Mouse (Mus musculus) CH12.LX (cell line): ENCODE results near the gene Adam15. TPM values are rescaled to one million over a fixed set of nuclear protein-coding genes. Genes with fewer than 3 reads are reported as not detected.

Experiments used
- DNase-seq: peaks from one replicate; pipeline ENCODE4 v3.0.0-alpha.2; 2013; ENCODE audit errors: extremely low read depth
- H3K27ac ChIP-seq: 2 replicates; pipeline ENCODE4 v1.5.1; 2012; ENCODE audit warnings: low read depth, mild to moderate bottlenecking, control low read depth, moderate library complexity; ENCODE audit not compliant: insufficient read depth
- H3K27me3 ChIP-seq: replicated peaks from 2 replicates; pipeline ENCODE3; 2012; ENCODE audit warnings: inconsistent platforms
- H3K36me3 ChIP-seq, 2 experiments: replicated peaks in 1 of 2; 2 replicates each; pipeline versions ENCODE3 to v1.6.1; 2012; ENCODE audit warnings: inconsistent platforms in 1 of 2, low read length in 1 of 2, mild to moderate bottlenecking in 1 of 2, mixed read lengths in 1 of 2, moderate library complexity in 1 of 2; ENCODE audit not compliant: control insufficient read depth in 1 of 2, insufficient read depth in 1 of 2
- H3K4me1 ChIP-seq, 2 experiments: 2 replicates each; pipeline ENCODE4 v1.6.1; 2012; ENCODE audit warnings: inconsistent platforms in 1 of 2, moderate library complexity in 1 of 2; ENCODE audit not compliant: insufficient read depth in 2 of 2, control insufficient read depth in 1 of 2
- H3K4me2 ChIP-seq: 2 replicates; pipeline ENCODE4 v1.6.1; 2012; ENCODE audit warnings: low read depth, mild to moderate bottlenecking, control low read depth; ENCODE audit not compliant: poor library complexity, insufficient read depth, severe bottlenecking
- H3K4me3 ChIP-seq, 3 experiments: fragments of 150-350 bp in 1 of 3; sonication (generic) in 1 of 3; replicated peaks in 1 of 3; 2 replicates each; pipeline versions ENCODE3 to v1.5.1; 2011 to 2012; ENCODE audit warnings: low read depth in 2 of 3, low read length in 2 of 3, mild to moderate bottlenecking in 2 of 3, moderate library complexity in 2 of 3, control low read depth in 1 of 3, improper control_type of control experiment in 1 of 3, inconsistent platforms in 1 of 3, mixed read lengths in 1 of 3; ENCODE audit not compliant: poor library complexity in 1 of 3
- H3K79me2 ChIP-seq: replicated peaks from 2 replicates; pipeline ENCODE4 v1.6.1; 2012; ENCODE audit warnings: mild to moderate bottlenecking, moderate library complexity; ENCODE audit not compliant: control insufficient read depth, poor library complexity, insufficient read depth, severe bottlenecking; ENCODE audit errors: extremely low read depth
- H3K9ac ChIP-seq: 2 replicates; pipeline ENCODE4 v1.6.1; 2012; ENCODE audit warnings: low read depth, mild to moderate bottlenecking, control low read depth, moderate library complexity; ENCODE audit not compliant: insufficient read depth
- H3K9me3 ChIP-seq: replicated peaks from 2 replicates; pipeline ENCODE3; 2012; ENCODE audit warnings: low read length, inconsistent platforms, mixed read lengths
- CHD2 ChIP-seq: IDR thresholded peaks from 2 replicates; pipeline ENCODE4 v1.6.1; 2011; ENCODE audit warnings: low read length, improper control_type of control experiment
- EP300 ChIP-seq: IDR thresholded peaks from 2 replicates; pipeline ENCODE4 v1.6.1; 2011; ENCODE audit warnings: low read length, improper control_type of control experiment
- GABPA ChIP-seq: IDR thresholded peaks from 2 replicates; pipeline ENCODE4 v1.6.1; 2012; ENCODE audit warnings: low read depth, low read length, improper control_type of control experiment, inconsistent platforms; ENCODE audit not compliant: insufficient replicate concordance
- HCFC1 ChIP-seq: IDR thresholded peaks from 2 replicates; pipeline ENCODE4 v1.6.1; 2012; ENCODE audit warnings: low read depth, mild to moderate bottlenecking, inconsistent platforms, low read length, improper control_type of control experiment
- KAT2A ChIP-seq: IDR thresholded peaks from 2 replicates; pipeline ENCODE4 v1.6.1; 2012; ENCODE audit warnings: low read length, improper control_type of control experiment, inconsistent platforms; ENCODE audit not compliant: insufficient replicate concordance
- ZC3H11A ChIP-seq: IDR thresholded peaks from 2 replicates; pipeline ENCODE4 v1.6.1; 2012; ENCODE audit warnings: low read depth, mild to moderate bottlenecking, inconsistent platforms, low read length, improper control_type of control experiment
- ZMIZ1 ChIP-seq: IDR thresholded peaks from 2 replicates; pipeline ENCODE4 v1.6.1; 2012; ENCODE audit warnings: low read depth, mild to moderate bottlenecking, inconsistent platforms, low read length, improper control_type of control experiment
- dilution Hi-C: fragments of 300-500 bp; cut with MboI; formaldehyde crosslinking; loops from 2 replicates; pipeline ENCODE4 v1.14.3; 2020; ENCODE audit warnings: low sequenced_read_pairs; ENCODE audit not compliant: extremely low pct_unique_long_range_greater_than_20kb, extremely low pct_ligation_motif_present
- in situ Hi-C: fragments of 300-500 bp; cut with MboI; formaldehyde crosslinking; loops from 3 replicates; pipeline ENCODE4 v1.14.3; 2019; ENCODE audit warnings: low sequenced_read_pairs, low pct_ligation_motif_present, low pct_unique_long_range_greater_than_20kb, mixed read lengths
- polyA plus RNA-seq: library from polyadenylated mRNA; unstranded; fragments of >175 nt; gene quantifications from 2 replicates; pipeline ENCODE4 v1.2.1, GENCODE M21; 2012; ENCODE audit warnings: low read depth; ENCODE audit not compliant: insufficient read length
- total RNA-seq, 2 experiments: library from RNA; depleted of rRNA; stranded (reverse); fragments of 300-350 nt in 1 of 2; fragments of >200 nt in 1 of 2; gene quantifications; 2 replicates each; pipeline ENCODE4 v1.2.3; 2012 to 2014

Gene Adam15
- total and polyA plus RNA-seq, 3 experiments, result 5.8 to 39.1 (median 26.5) TPM

GRCm38 (mm10) chr3:89291874-89292273 is 57.9 kb downstream of the Adam15 start:
- TF ChIP-seq KAT2A (no peak), CHD2 (no peak), ZC3H11A (no peak), GABPA (no peak), ZMIZ1 (no peak), HCFC1 (no peak), EP300 (no peak)
- H3K36me3 ChIP-seq, result no peaks in the 10 kb centered on the region
- no peaks in the 10 kb centered on the region for H3K27me3 ChIP-seq
- no peak overlapping the region for H3K4me3 ChIP-seq
- dilution Hi-C loops (no loop called here), in situ Hi-C loops (no loop called here)
- H3K4me2 ChIP-seq, result no peak overlapping the region
- H3K9me3 ChIP-seq, result no peaks in the 10 kb centered on the region
- H3K27ac ChIP-seq, result no peak overlapping the region
- no peak overlapping the region for H3K9ac ChIP-seq
- H3K4me1 ChIP-seq, result peaks cover 12 to 42% of the 10 kb centered on the region in 2 experiments
- H3K79me2 ChIP-seq, result no peaks in the 10 kb centered on the region
- no peak for DNase-seq

Other genes starting within 250 kb of the Adam15 start
Only the 20 nearest of the 29 such genes appear.
- 6.1 and 10.1 TPM in 2 replicates for gene Thbs3, start 134.8 kb downstream of the Adam15 start, total RNA-seq (2012; rRNA removed)
- 4.2 and 5.7 TPM in 2 replicates for gene Thbs3, start 134.8 kb downstream of the Adam15 start, total RNA-seq (2014; rRNA removed)
- gene Thbs3, start 134.8 kb downstream of the Adam15 start, polyA plus RNA-seq, result 4.3 and 4.6 TPM in 2 replicates
- 205 and 222 TPM in 2 replicates for gene Mtx1, start 122.9 kb downstream of the Adam15 start, total RNA-seq (2012; rRNA removed)
- gene Mtx1, start 122.9 kb downstream of the Adam15 start, total RNA-seq (2014; rRNA removed), result 256 and 299 TPM in 2 replicates
- 159 and 162 TPM in 2 replicates for gene Mtx1, start 122.9 kb downstream of the Adam15 start, polyA plus RNA-seq
- gene Muc1, start 120.9 kb downstream of the Adam15 start, total RNA-seq (2012; rRNA removed), result 0.38 and 0.50 TPM in 2 replicates
- 0.09 and 0.28 TPM in 2 replicates for gene Muc1, start 120.9 kb downstream of the Adam15 start, total RNA-seq (2014; rRNA removed)
- 0.60 and 0.71 TPM in 2 replicates for gene Muc1, start 120.9 kb downstream of the Adam15 start, polyA plus RNA-seq
- gene Krtcap2, start 104.0 kb downstream of the Adam15 start, total RNA-seq (2012; rRNA removed), result 141 and 143 TPM in 2 replicates
- gene Krtcap2, start 104.0 kb downstream of the Adam15 start, total RNA-seq (2014; rRNA removed), result 127 and 180 TPM in 2 replicates
- 198 and 230 TPM in 2 replicates for gene Krtcap2, start 104.0 kb downstream of the Adam15 start, polyA plus RNA-seq
- 1.9 and 2.0 TPM in 2 replicates for gene Trim46, start 103.7 kb downstream of the Adam15 start, total RNA-seq (2012; rRNA removed)
- 0.36 TPM in 2 replicates for gene Trim46, start 103.7 kb downstream of the Adam15 start, total RNA-seq (2014; rRNA removed)
- gene Trim46, start 103.7 kb downstream of the Adam15 start, polyA plus RNA-seq, result 1.4 and 1.9 TPM in 2 replicates
- 189 and 228 TPM in 2 replicates for gene Dpm3, start 90.6 kb downstream of the Adam15 start, total RNA-seq (2012; rRNA removed)
- gene Dpm3, start 90.6 kb downstream of the Adam15 start, total RNA-seq (2014; rRNA removed), result 45.8 and 52.7 TPM in 2 replicates
- gene Dpm3, start 90.6 kb downstream of the Adam15 start, polyA plus RNA-seq, result 70.4 and 74.8 TPM in 2 replicates
- 47.8 and 50.9 TPM in 2 replicates for gene Slc50a1, start 79.4 kb downstream of the Adam15 start, total RNA-seq (2012; rRNA removed)
- gene Slc50a1, start 79.4 kb downstream of the Adam15 start, total RNA-seq (2014; rRNA removed), result 40.6 and 41.8 TPM in 2 replicates
- 44.7 and 56.0 TPM in 2 replicates for gene Slc50a1, start 79.4 kb downstream of the Adam15 start, polyA plus RNA-seq
- gene Efna1, start 68.9 kb downstream of the Adam15 start, total RNA-seq (2012; rRNA removed), result 0.59 and 0.93 TPM in 2 replicates
- gene Efna1, start 68.9 kb downstream of the Adam15 start, total RNA-seq (2014; rRNA removed), result 0.62 and 0.70 TPM in 2 replicates
- gene Efna1, start 68.9 kb downstream of the Adam15 start, polyA plus RNA-seq, result 0.71 and 0.80 TPM in 2 replicates
- 0.13 TPM in 1 of 2 replicates, not detected in the other for gene Efna3, start 27.0 kb downstream of the Adam15 start, total RNA-seq (2012; rRNA removed)
- 0.09 TPM in 1 of 2 replicates, not detected in the other for gene Efna3, start 27.0 kb downstream of the Adam15 start, total RNA-seq (2014; rRNA removed)
- gene Efna3, start 27.0 kb downstream of the Adam15 start, polyA plus RNA-seq, result 0.19 TPM in 1 of 2 replicates, not detected in the other
- 2.6 and 3.1 TPM in 2 replicates for gene Efna4, start 12.0 kb downstream of the Adam15 start, total RNA-seq (2012; rRNA removed)
- 0.76 and 1.1 TPM in 2 replicates for gene Efna4, start 12.0 kb downstream of the Adam15 start, total RNA-seq (2014; rRNA removed)
- 1.00 and 1.1 TPM in 2 replicates for gene Efna4, start 12.0 kb downstream of the Adam15 start, polyA plus RNA-seq
- not detected in 2 replicates for gene Dcst2, start 12.0 kb upstream of the Adam15 start, total RNA-seq (2012; rRNA removed)
- not detected in 2 replicates for gene Dcst2, start 12.0 kb upstream of the Adam15 start, total RNA-seq (2014; rRNA removed)
- 0.10 and 0.14 TPM in 2 replicates for gene Dcst2, start 12.0 kb upstream of the Adam15 start, polyA plus RNA-seq
- 0.04 and 0.21 TPM in 2 replicates for gene Dcst1, start 15.3 kb upstream of the Adam15 start, total RNA-seq (2012; rRNA removed)
- gene Dcst1, start 15.3 kb upstream of the Adam15 start, total RNA-seq (2014; rRNA removed), result not detected in 2 replicates
- gene Dcst1, start 15.3 kb upstream of the Adam15 start, polyA plus RNA-seq, result 0.10 and 0.53 TPM in 2 replicates
- 31.6 and 34.2 TPM in 2 replicates for gene Zbtb7b, start 44.8 kb upstream of the Adam15 start, total RNA-seq (2012; rRNA removed)
- 11.9 and 12.7 TPM in 2 replicates for gene Zbtb7b, start 44.8 kb upstream of the Adam15 start, total RNA-seq (2014; rRNA removed)
- gene Zbtb7b, start 44.8 kb upstream of the Adam15 start, polyA plus RNA-seq, result 27.6 and 32.4 TPM in 2 replicates
- not detected in 2 replicates for gene Lenep, start 52.8 kb upstream of the Adam15 start, total RNA-seq (2012; rRNA removed)
- gene Lenep, start 52.8 kb upstream of the Adam15 start, total RNA-seq (2014; rRNA removed), result not detected in 2 replicates
- gene Lenep, start 52.8 kb upstream of the Adam15 start, polyA plus RNA-seq, result not detected in 2 replicates
- 26.9 and 29.0 TPM in 2 replicates for gene Flad1, start 61.9 kb upstream of the Adam15 start, total RNA-seq (2012; rRNA removed)
- 28.7 and 31.1 TPM in 2 replicates for gene Flad1, start 61.9 kb upstream of the Adam15 start, total RNA-seq (2014; rRNA removed)
- gene Flad1, start 61.9 kb upstream of the Adam15 start, polyA plus RNA-seq, result 25.9 and 26.0 TPM in 2 replicates
- 173 and 195 TPM in 2 replicates for gene Cks1b, start 68.4 kb upstream of the Adam15 start, total RNA-seq (2012; rRNA removed)
- 224 and 268 TPM in 2 replicates for gene Cks1b, start 68.4 kb upstream of the Adam15 start, total RNA-seq (2014; rRNA removed)
- 200 and 270 TPM in 2 replicates for gene Cks1b, start 68.4 kb upstream of the Adam15 start, polyA plus RNA-seq
- 23.1 and 24.2 TPM in 2 replicates for gene Shc1, start 68.4 kb upstream of the Adam15 start, total RNA-seq (2012; rRNA removed)
- gene Shc1, start 68.4 kb upstream of the Adam15 start, total RNA-seq (2014; rRNA removed), result 40.2 and 40.6 TPM in 2 replicates
- 32.1 and 32.3 TPM in 2 replicates for gene Shc1, start 68.4 kb upstream of the Adam15 start, polyA plus RNA-seq
- 40.2 and 40.8 TPM in 2 replicates for gene Pygo2, start 80.2 kb upstream of the Adam15 start, total RNA-seq (2012; rRNA removed)
- gene Pygo2, start 80.2 kb upstream of the Adam15 start, total RNA-seq (2014; rRNA removed), result 21.5 and 21.9 TPM in 2 replicates
- gene Pygo2, start 80.2 kb upstream of the Adam15 start, polyA plus RNA-seq, result 29.7 and 31.7 TPM in 2 replicates
- gene Pbxip1, start 86.7 kb upstream of the Adam15 start, total RNA-seq (2012; rRNA removed), result 16.3 and 18.4 TPM in 2 replicates
- gene Pbxip1, start 86.7 kb upstream of the Adam15 start, total RNA-seq (2014; rRNA removed), result 14.1 and 14.6 TPM in 2 replicates
- gene Pbxip1, start 86.7 kb upstream of the Adam15 start, polyA plus RNA-seq, result 17.3 and 17.6 TPM in 2 replicates
- gene Pmvk, start 104.5 kb upstream of the Adam15 start, total RNA-seq (2012; rRNA removed), result 42.1 and 50.5 TPM in 2 replicates
- gene Pmvk, start 104.5 kb upstream of the Adam15 start, total RNA-seq (2014; rRNA removed), result 64.0 and 69.3 TPM in 2 replicates
- 42.0 and 47.1 TPM in 2 replicates for gene Pmvk, start 104.5 kb upstream of the Adam15 start, polyA plus RNA-seq